In the genomic region with DNA sequence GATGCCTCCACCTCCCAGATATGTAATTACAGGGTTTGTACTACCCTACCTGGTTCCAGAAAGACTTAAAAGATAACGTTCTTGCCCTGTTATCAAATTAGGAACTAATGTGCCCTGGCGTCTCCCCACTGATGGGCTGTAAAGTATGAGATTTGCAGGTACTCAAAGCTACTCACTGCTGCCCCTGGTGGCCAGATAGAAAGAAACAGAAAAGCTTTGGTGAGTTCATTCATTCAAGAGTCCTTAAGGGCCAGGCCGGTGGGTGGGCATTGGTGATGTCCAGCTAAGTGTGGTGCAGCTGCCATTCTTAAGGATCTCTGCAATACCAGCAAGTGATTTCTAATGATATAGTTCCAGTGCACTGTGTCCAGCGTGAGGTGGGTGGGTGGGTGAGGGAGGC, we compare ENCODE assay signal across 10 mouse cellular contexts. TPM values are rescaled to one million over a fixed set of nuclear protein-coding genes. Genes with fewer than 3 reads are reported as not detected.
A peak's percentile ranks its signal among the peaks of the same experiment; 100 is the strongest.
DNase-seq lines count a peak whose midpoint lies in the region; TF ChIP-seq lines count a peak whose summit lies in the region.
"Had no signal": no experiment of that assay in that cellular context is flagged by ENCODE, and none has a peak within 500 bp of the region (broad histone marks: within the 10 kb centered on the region; RNA-seq: fewer than 3 reads in every experiment).

No protein-coding gene starts in this region.

- H3K27me3 ChIP-seq in testis, adult 2 months (ENCODE audit: control insufficient read depth, insufficient read depth, low read length) = no peaks in the 10 kb centered on the region
- no peaks in the 10 kb centered on the region for H3K27me3 ChIP-seq in thymus, adult 2 months (ENCODE audit: control insufficient read depth, insufficient read depth, low read length)

- DNase-seq in gastrocnemius, adult 2 months = no peak
- DNase-seq in gastrocnemius, postnatal 36 days = no peak
- DNase-seq in testis, postnatal 14 days (ENCODE audit: low spot score) = no peak
- peak; percentile 51 to 63 for DNase-seq in kidney, postnatal 4 days
- DNase-seq in thymus, adult 2 months = peak; percentile 53
- DNase-seq in ovary, postnatal 36 days (ENCODE audit: low spot score) = no peak
- DNase-seq in left cerebral cortex, postnatal 25 days (ENCODE audit: low spot score in 2 of 2) = no peak

- WGBS in thymus, adult 2 months = 84% methylated on average over 4 of the region's 4 CpGs

- H3K27ac ChIP-seq in gastrocnemius, adult 2 months = no peak overlapping the region
- H3K27ac ChIP-seq in testis, adult 2 months (ENCODE audit: control insufficient read depth, insufficient read depth, low read depth, low read length) = no peak overlapping the region
- H3K27ac ChIP-seq in thymus, adult 2 months (ENCODE audit: control insufficient read depth, insufficient read depth, low read length) = no peak overlapping the region

- TF ChIP-seq POLR2A in testis, adult 2 months (IDR thresholded peaks at IDR 0.05; ENCODE audit: control insufficient read depth, low read depth, low read length) = no peak
- TF ChIP-seq POLR2A in thymus, adult 2 months (IDR thresholded peaks at IDR 0.05; ENCODE audit: control insufficient read depth, extremely low read depth, insufficient read depth, low read length, poor library complexity) = no peak

- peak; percentile 60 for TF ChIP-seq CTCF in gastrocnemius, adult 2 months (IDR thresholded peaks at IDR 0.05)
- TF ChIP-seq CTCF in testis, adult 2 months (IDR thresholded peaks at IDR 0.05; ENCODE audit: control insufficient read depth, insufficient read depth, insufficient replicate concordance, low read depth, low read length) = peak; percentile 25
- TF ChIP-seq CTCF in thymus, adult 2 months (IDR thresholded peaks at IDR 0.05; ENCODE audit: borderline replicate concordance, control insufficient read depth, extremely low read depth, insufficient read depth, low read length, poor library complexity) = peak; percentile 63; the same call in 1 of the 2 replicates

- H3K4me1 ChIP-seq in testis, adult 2 months (ENCODE audit: control insufficient read depth, insufficient read depth, low read length) = peaks cover 5% of the 10 kb centered on the region
- peaks cover 6% of the 10 kb centered on the region for H3K4me1 ChIP-seq in thymus, adult 2 months (replicated peaks; ENCODE audit: control insufficient read depth, insufficient read depth, low read length)

- H3K36me3 ChIP-seq in testis, adult 2 months (ENCODE audit: control insufficient read depth, insufficient read depth, low read length) = no peaks in the 10 kb centered on the region
- H3K36me3 ChIP-seq in thymus, adult 2 months (ENCODE audit: control insufficient read depth, insufficient read depth, low read length) = no peaks in the 10 kb centered on the region

- intact Hi-C loops in gastrocnemius, adult 2 months (cut with DNase I) = no loop called here
- intact Hi-C loops in gastrocnemius, postnatal 36 days (cut with DNase I) = no loop called here
- intact Hi-C loops in left cerebral cortex, postnatal 25 days (cut with DNase I) = no loop called here

- no peak overlapping the region for H3K4me3 ChIP-seq in gastrocnemius, adult 2 months
- H3K4me3 ChIP-seq in testis, adult 2 months (ENCODE audit: control insufficient read depth, low read depth, low read length) = no peak overlapping the region
- no peak overlapping the region for H3K4me3 ChIP-seq in thymus, adult 2 months (ENCODE audit: control insufficient read depth, insufficient read depth, low read length)

RNA-seq across cellular contexts. Expression of a gene that starts 2.2 kb away (rescaled TPM):
- 1 to 10 TPM; 5.9 to 9.0 TPM for total RNA-seq in gastrocnemius, adult 2 months (2021)
- total RNA-seq in gastrocnemius, postnatal 36 days (2021) = 1 to 10 TPM; 7.4 to 7.5 TPM
- 14.9 and 15.2 TPM in 2 replicates for polyA plus RNA-seq in testis, adult 2 months (2012; rRNA removed)
- polyA plus RNA-seq in thymus, adult 2 months (2012; rRNA removed) = 8.4 and 8.8 TPM in 2 replicates
- total RNA-seq in left cerebral cortex, postnatal 25 days (2021) = 10 to 100 TPM; 12.7 to 13.6 TPM

RNA-seq across cellular contexts. Expression of a gene that starts 23.7 kb away (rescaled TPM):
- not detected for total RNA-seq in gastrocnemius, adult 2 months (2021)
- not detected for total RNA-seq in gastrocnemius, postnatal 36 days (2021)
- not detected in 2 replicates for polyA plus RNA-seq in testis, adult 2 months (2012; rRNA removed)
- polyA plus RNA-seq in thymus, adult 2 months (2012; rRNA removed) = not detected in 2 replicates
- not detected for total RNA-seq in left cerebral cortex, postnatal 25 days (2021)
- total RNA-seq: adrenal gland, postnatal 36 days had no signal
- polyA plus RNA-seq: neural tube, embryonic 14.5 days had no signal

Comparison
In these comparisons a context has a peak if more than half of its experiments do, and no peak if none do; other contexts are left out.
1. DNase-seq: peak in kidney, postnatal 4 days (2 of 2) and thymus, adult 2 months (single experiment); none in gastrocnemius, adult 2 months (single experiment), gastrocnemius, postnatal 36 days (0 of 2), testis, postnatal 14 days (single experiment), ovary, postnatal 36 days (single experiment) and left cerebral cortex, postnatal 25 days (0 of 2).
2. Peak in every context shown above with its lines, with median percentiles within 50 percentile points of each other: CTCF ChIP-seq.